Mouse (Mus musculus) MN1 (cell line): ENCODE data around the gene Tceal7.
"Not testable (repeated sequence)": the region's sequence is repeated elsewhere in the genome, so short reads cannot be mapped to it uniquely, and the experiment has no call there.

Experiments
- DNase-seq: peaks from one replicate; pipeline ENCODE4 v3.0.0-alpha.2; 2016; ENCODE audit warnings: low spot score

Gene Tceal7

GRCm38 (mm10) chrX:136248811-136249210 is 34.2 kb downstream of the Tceal7 start:
- DNase-seq = no peak

DNA sequence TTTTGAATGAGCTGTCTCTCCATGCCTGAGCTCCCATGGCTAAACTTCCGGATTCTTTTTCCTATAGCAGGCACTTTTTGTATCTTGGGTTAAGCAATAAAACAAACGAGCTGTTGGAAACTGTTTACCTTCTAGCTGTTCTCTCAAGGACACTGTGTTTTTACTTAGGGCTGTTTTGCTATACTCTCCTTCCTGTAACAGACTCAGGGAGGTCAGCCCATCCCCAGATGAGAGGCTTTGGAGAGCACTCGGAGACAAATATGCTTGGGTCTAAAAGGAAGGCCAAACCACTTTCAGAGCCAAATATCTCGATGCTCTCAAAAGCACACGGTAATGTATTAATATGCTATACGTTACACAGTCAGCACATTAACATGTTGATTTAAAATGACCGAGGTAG is 35.1 kb downstream of the Tceal7 start:
- DNase-seq = no peak

GRCm38 (mm10) chrX:136252023-136252729 is 37.6 kb downstream of the Tceal7 start:
- DNase-seq = no peak

DNA sequence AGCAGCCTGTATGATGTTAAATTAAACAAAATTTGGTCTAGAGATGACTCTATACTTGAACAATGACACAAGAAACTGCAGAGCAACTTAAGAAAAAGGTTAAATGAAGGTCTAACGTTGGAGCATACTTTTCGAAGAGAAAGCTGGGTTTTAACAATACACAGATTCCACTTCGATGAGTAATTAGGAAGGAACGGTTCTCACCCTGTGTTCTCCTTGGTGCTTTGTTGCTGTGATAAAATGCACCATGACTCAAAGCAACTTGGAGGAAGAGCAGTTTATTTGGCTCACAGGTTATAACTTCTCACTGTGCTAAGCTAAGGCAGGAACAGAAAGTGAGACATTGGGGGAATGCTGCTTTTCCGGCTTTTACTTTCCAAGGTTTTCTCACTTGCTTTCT is 53.1 kb downstream of the Tceal7 start:
- no peak for DNase-seq

DNA sequence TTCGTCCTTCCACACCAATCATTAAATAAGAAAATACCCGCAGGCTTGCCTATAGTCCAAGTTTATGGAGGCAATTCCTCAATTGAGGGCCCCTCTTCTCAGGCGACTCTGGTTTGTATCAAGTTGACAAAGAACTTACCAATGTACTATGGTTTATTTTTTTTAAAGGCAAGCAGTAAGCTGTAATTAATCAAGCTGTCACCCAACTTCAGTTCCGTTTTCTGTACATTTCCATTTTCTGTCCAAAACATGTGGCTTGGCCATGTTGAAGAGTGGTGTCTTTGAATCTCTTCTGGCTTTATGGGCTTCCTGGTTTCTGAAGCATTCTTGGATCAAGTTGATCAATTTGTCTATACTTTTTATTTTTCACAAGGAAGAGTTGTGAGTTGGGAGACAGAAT is 53.6 kb downstream of the Tceal7 start:
- no peak for DNase-seq

- DNase-seq = not testable (repeated sequence)
Observed at GRCm38 (mm10) chrX:136269743-136270392, 55.3 kb downstream of the Tceal7 start, which contains the start of gene Bex3. Gene Bex3 (plus strand): TSS chrX:136270253.

GRCm38 (mm10) chrX:136270393-136271111 is 56.0 kb downstream of the Tceal7 start:
- peak; percentile 7 for DNase-seq

- DNase-seq = peak; percentile 10
Observed at GRCm38 (mm10) chrX:136274542-136274941, 60.0 kb downstream of the Tceal7 start.

- no peak for DNase-seq
Observed at GRCm38 (mm10) chrX:136275386-136275785, 60.8 kb downstream of the Tceal7 start.
